Mouse (Mus musculus): ENCODE measurements around the gene 1700001K19Rik.

DNA sequence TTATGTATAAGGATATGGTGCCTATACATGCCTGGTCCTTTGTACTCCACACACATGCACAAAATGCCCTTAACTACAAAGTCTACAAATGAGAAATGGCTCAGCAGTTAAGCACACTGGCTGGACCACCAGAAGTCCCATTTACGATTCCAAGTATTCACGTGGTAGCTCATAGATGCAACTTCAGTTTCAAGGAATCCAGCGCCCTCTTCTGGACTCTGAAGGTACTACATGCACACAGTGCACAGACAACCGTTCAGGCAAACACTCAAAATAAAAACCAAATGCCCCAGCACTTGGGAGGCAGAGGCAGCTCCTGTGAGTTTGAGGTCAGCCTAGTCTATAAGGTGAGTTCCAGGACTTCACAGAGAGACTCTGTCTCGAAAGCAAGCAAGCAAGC, 8.2 kb downstream of the 1700001K19Rik start:
- peak; percentile 63 to 77 for TF ChIP-seq CTCF (conservative IDR thresholded peaks at IDR 0.05 in 1 of 2, IDR thresholded peaks at IDR 0.05 in 1 of 2; ENCODE audit: low read depth in 2 of 2, low read length in 2 of 2)
- no peak for TF ChIP-seq E2F4 (IDR thresholded peaks at IDR 0.05; ENCODE audit: insufficient replicate concordance, low read depth, low read length)
- no peak for TF ChIP-seq BHLHE40 (IDR thresholded peaks at IDR 0.05; ENCODE audit: low read depth, low read length)

All from CH12.LX (cell line).